Mouse (Mus musculus): ENCODE results near the gene Ppp1ca.
A peak's percentile ranks its signal among the peaks of the same experiment; 100 is the strongest.

The Ppp1ca gene

DNA sequence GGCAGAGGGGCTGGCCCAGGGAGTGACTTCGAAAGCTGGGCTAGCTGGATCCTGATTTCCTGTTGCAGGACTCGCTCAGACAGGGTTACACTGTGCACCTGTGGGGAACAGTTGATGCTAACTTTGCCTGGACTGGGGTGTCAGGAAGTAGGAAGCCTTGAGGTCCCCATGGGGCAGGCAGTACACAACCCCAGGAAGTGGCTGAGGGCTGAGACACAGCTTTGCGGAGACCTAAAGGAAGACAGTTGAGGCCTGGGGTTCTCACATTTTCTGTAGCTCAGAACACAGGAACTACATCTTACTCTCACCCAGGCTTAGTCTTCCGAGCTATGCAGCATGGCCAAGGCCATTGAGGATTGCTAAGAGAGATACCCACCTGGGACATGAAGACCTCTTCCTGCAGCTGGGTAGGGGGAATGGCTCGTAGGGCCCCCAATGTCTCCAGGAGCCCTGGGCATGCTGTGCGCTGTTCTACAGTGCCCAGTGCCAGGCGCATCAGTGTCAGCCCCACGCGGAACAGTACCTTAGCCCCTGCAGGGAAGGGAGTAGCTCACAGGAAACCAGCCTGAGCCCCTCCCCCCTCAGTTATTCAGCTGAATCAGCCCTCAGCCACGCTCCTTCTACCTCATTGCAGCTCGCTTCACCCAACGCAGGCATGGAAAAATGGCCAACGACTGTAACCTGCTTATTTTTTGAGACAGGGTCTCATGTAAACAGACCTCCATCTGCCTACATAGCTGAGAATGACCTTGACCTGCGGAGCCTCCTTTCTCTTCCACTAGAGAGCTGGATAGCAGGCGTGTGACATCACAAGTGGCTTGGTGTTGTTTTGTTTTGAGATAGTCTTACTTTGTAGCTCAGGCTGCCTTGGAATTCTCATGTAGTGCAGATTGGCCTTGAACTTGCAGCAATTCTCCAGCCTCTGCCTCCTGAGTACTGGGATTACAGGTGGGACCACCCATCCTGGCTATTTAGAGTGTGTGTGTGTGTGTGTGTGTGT, 6.6 kb upstream of the Ppp1ca start:
- no peak for DNase-seq (ENCODE audit: low spot score)

DNA sequence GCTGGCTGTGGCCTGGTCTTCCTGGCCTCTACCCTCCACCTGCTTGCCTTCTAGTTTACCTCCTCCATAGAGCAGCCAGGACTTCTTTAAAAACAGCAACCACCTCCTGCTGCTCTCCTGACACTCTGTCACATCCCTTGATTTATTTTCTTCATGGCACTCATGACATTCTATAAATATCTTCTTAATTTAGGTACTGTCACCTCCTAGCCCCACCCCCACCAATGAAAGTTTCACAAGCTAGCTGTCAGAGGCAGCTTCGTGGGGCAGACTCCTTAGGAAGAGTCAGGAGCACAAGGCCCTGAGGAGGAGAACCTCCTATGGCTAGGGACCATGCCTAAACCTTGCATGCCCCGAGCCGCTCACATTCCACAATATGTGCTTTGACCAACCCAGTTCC, 4.6 kb upstream of the Ppp1ca start:
- DNase-seq (ENCODE audit: low spot score), result no peak

DNA sequence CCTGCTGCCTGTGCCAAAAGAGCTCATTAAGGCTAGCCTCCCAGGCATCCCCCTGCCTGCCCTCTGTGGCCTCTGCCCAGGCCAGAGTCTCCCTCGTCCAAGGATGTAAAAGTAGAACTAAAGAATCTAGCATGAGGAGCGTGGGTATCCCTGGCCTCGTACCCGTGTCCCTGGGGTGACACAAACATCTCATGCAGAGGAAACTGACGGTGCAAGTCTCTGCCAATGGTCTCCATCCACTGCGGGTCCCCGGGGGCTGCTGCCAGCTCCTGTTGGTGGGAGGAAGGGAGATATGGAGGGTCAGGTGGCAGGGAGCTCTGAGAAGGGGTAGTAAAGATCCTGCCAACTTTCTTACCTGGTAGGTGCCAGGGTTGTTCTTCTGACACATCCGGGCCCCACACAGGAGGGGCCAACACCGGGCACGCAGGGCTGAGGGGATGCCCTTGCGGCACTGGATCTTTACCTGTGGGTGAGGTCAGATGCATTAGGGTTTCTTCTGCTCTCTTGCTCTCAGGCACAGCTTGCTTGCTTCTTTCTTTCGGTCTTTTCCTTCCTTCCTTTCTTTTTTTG, 2.7 kb upstream of the Ppp1ca start:
- no peak for DNase-seq (ENCODE audit: low spot score)

DNA sequence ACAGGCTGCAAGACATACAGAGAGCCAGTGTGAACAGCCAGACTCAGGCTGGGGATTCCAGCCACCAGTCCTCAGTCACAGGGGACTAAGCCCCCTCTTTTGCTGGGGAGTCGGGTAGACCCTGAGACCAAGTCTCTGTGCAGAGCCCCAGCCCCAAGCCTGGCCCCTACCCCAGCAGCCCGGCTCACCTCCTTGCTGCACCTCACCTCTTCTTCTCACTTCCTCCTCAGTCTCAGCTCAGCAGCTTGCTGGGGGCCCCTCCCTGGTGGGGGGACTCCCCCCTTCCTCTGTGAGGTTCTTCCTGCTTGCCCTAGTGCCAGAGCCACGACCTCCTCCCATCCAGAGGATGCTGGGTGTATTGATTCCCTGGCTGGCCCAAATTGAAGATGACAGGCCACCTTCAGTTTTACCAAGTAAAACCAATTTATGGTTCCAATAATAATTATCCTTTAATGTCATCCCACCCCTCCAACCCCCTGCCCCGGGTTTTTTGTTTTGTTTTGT, 982 bp upstream of the Ppp1ca start, which contains the start of gene Tbc1d10c:
Tbc1d10c (minus strand) TSS at position 454 of the 504 bp plus-strand sequence.
- DNase-seq (ENCODE audit: low spot score), result no peak

DNA sequence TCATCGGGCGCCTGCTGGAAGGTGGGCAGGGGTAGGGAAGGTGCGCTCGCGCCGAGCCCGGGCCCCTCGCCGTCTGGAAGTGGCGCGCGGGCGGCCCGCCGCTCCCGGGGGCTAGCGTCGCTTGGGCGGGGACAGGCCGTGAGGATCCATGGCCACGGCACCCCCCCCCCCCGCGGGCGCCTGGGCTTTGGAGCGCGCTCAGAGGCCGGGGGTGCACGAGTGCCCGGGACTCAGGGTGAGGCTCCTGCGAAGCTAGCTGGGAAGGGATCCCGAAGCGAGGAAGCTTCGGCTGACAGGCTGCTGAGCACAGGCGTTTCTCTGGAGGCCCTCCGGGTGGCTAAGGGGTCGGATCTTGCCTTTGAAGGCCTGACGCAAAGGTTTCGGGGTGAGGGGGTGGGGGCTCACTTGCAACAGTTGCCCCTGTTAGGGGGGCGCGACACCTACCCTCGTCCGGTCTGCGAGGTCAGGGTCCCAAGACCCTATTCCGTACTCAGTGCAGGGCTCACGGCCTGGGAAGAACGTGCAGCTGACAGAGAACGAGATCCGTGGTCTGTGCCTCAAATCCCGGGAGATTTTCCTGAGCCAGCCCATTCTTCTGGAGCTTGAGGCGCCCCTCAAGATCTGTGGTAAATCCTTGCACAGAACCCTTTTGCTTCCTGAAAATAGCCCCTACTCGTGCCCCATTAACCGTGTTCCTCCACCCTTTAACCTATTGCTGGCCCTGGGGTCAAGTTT, 553 bp downstream of the Ppp1ca start:
- peak; percentile 22 for DNase-seq (ENCODE audit: low spot score)

DNA sequence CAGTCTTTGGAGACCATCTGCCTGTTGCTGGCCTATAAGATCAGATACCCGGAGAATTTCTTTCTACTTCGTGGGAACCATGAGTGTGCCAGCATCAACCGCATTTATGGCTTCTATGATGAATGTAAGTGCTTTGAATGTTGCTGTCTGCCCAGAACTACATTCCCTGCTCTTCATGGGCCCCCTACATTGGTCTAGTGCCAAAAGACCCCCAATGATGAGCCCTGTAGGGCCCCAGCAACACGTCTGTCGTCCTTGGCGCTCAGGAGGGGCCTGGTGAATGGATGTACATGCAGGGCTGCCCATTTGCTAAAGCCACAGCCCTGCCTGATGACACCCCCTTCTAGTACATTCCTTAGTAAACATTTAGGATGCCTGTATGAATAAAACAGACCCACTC, 1.3 kb downstream of the Ppp1ca start:
- no peak for DNase-seq (ENCODE audit: low spot score)

DNA sequence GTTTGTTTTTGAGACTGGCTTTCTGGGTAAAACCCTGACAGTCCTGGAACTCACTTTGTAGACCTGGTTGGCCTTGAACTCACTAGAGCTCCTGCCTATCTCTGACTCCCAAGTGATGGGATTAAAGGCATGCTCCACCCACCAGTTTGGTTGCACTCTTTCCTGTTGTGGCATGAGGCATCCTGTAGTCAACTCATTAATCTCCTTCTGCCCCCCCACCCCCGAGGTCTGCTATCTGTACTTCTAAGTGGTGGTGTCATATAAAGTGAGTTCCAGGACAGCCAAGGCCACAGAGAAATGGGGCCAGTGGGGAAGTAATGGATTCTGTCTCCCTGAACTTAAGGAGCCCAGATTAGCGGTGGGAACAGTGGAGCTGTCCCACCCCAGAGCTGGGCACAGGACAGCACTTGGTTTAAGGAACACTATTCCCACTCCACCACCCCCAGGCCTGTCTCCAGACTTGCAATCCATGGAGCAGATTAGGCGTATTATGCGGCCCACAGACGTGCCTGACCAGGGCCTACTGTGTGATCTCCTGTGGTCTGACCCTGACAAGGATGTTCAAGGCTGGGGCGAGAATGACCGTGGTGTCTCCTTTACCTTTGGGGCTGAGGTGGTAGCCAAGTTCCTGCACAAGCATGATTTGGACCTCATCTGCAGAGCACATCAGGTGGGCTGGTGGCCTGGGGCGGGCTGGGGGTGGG, 2.3 kb downstream of the Ppp1ca start:
- no peak for DNase-seq (ENCODE audit: low spot score)

DNA sequence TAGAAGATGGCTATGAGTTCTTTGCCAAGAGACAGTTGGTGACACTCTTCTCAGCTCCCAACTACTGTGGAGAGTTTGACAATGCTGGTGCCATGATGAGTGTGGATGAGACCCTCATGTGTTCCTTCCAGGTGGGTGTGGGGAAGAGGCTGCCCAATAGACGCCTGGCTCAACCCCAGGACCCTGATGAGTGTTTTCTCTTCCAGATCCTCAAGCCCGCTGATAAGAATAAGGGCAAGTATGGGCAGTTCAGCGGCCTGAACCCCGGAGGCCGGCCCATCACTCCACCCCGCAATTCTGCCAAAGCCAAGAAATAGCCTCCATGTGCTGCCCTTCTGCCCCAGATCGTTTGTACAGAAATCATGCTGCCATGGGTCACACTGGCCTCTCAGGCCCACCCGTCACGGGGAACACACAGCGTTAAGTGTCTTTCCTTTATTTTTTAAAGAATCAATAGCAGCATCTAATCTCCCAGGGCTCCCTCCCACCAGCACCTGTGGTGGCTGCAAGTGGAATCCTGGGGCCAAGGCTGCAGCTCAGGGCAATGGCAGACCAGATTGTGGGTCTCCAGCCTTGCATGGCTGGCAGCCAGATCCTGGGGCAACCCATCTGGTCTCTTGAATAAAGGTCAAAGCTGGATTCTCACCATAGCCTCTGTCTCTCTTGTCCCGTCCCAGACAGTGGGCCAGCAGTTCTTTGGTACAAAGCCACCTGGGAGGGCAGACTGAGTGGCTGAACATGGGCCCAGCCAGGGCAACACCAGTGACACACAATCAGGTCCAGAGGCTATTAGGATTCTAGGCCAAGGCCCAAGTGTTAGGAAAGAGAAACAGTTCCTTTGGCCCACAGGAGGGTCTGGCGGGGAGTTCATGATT, 3.1 kb downstream of the Ppp1ca start:
- no peak for DNase-seq (ENCODE audit: low spot score)

DNA sequence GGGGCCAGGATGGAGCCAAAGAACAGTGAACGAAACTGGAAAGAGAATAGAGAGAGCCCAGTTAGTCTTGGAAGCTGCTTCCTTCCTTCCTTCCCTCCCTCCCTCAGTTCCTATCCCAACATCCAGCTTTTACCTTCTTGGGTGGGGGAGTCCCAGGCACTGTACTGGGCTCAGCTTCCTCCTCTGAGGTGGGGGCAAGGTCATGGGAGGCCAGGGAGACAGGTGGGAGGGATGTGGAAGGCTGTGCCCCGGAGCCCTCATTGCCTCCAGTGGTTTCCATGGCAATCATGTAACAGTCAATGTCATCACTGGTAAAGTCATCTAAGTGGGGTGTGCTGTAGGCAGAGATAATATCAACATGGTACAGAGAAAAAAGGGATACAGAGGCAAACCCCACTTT, 4.2 kb downstream of the Ppp1ca start:
- no peak for DNase-seq (ENCODE audit: low spot score)

DNA sequence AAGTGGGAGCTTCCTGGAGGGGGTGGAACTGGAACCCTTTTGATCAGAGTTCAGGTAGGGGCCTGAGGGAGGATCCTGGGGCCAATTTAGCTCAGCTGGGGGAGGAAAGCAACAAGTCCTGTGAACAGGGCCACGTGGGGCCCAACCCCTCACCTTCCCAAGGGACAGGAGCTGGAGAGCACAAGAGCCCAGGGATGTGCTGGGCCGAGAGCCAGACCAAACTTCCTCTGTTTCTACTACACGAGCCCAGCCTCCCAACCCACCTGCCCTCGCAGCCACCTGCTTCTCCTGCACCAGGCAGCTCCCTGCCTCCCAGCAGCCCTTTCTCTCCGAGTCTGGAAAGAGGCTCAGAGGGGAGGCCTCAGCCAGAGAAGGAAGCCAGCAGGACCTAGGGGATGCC, 4.7 kb downstream of the Ppp1ca start:
- no peak for DNase-seq (ENCODE audit: low spot score)

DNA sequence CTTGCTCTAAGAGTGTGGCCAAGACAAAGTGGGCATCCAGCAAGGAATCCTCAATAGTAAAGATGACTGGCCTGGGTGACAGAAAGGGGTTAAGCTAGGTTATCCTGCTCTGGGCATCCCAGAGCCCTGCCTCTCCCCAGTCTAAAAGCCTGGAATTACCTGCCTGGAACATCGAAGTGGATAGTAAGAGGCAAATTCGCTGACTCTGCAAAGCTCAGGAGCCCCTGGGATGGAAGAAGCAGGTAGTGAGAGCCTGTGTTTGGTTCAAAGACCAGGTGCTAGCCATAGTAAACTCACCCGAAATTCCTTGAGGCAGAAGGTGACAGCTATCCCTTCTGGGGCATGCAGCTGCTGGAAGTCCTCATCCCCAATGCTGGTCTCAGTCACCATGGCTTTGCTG, 5.3 kb downstream of the Ppp1ca start:
- DNase-seq (ENCODE audit: low spot score), result no peak

DNA sequence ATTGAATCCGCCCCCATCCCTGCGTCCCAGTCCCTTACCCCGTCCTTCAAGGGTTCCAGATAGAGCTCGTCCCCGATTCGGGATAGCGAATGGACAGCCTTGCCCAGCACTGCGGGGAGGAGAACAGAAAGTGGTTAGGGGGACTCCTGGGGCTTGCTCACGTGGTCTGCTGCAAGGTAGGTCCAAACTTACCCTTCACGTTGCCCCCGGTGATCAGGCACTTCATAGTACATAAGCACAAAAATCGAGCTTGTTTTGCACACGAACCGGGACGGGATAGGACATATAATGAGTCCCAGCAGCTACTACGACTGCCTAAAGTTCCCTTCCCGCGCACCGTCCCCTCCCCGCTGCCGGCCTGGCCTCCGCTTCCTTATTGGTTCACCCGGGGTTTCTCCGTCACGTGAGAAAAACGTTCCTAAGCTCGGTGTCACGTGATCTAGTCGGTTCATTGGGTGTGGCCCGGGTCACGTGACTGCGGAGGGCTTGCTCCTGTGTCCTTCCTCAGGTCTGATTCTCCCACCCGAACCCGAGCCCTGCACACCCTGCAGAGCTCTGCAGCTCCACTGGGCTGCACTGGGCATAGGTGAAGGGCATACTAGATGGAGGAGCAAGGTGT, 9.5 kb downstream of the Ppp1ca start, which contains the start of gene Rad9a:
Rad9a (minus strand) TSS at position 372 of the 619 bp plus-strand sequence.
- DNase-seq (ENCODE audit: low spot score), result peak; percentile 99

DNA sequence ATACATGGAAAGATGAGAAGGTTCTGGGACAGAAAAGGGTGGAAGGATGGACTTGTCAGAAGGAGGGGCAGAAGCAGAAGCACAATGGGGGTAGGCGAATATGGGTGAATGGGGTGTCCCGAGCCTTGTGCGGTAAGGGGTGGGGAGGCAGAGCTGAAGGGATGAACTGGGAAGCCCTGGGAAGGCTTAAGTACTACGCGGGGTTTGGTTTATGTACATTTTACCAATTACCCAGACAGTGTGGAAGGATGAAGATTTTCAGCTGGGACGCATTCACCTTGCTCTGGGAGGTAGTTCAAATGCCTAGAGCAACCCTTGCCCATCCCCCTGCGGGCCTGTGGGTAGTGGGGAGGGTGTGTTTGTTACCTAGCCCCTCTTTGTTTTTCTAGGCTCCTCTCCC, 10.3 kb downstream of the Ppp1ca start:
- no peak for DNase-seq (ENCODE audit: low spot score)

DNA sequence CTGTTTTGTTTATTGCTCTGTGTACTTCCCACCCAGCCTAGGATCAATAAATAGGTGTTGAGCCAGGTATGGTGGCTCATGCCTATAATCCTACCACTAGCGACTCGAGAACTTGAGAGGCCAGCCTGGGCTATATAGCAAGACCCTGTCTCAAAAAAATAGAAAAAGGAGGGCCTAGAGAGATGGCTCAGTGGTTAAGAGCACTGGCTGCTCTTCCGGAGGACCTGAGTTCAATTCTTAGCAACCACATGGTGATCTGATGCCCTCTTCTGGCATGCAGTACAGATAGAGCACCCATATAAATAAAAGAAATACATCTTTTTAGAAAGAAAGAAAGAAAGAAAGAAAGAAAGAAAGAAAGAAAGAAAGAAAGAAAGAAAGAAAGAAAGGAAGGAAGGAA, 11.3 kb downstream of the Ppp1ca start:
- DNase-seq (ENCODE audit: low spot score), result no peak

DNA sequence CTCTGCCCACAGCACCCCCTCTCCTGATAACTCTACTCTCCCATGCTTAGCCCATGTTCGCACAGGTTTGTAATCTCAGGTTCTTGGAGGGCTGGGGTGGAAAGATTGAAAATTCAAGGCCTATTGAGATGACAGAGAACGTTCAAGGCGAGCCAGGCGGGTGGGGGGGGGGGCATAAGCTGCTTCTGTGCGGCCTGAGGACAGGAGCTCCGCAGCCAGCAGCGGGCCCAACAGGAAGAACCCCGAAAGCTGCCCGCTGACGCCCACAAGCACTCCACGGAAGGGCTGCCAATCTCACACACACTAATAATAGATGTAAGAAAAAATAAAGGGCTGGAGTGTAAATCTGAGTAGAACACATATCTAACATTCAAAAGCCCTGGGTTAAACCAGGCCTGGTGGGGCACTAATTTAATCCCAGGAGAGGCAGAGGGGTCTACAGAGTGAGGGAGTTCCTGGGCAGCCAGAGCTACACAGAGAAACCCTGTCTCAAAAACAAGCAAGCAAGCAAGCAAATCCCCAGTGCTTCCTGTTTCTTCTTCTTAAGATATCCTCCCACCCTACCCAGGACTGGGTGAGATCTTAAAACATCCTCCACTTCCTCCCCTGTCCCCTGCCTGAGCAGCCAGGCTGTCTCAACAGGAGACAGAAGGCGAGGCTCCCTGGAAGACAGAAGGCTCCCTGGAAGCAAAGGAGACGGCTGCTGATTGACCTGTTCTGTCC, 11.9 kb downstream of the Ppp1ca start:
- no peak for DNase-seq (ENCODE audit: low spot score)

DNA sequence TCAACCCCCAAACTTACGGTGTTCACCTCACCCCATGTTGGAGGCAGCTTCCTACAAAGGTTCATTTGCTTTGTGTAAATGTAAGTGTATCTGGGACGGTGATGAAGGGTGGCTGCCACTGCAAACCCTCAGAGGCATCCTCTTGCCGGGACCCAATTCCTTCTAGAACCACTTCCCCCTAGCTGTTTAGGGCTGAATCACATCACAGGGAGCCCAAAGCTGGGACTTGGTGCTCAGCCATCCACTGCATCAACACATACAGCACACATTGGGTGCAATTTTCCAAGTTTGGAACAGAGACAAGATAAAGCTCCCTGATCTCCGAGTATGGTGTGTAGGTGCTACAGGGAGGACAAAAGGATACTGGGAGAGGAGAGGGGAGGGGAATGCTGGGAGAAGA, 13.0 kb downstream of the Ppp1ca start:
- no peak for DNase-seq (ENCODE audit: low spot score)

DNA sequence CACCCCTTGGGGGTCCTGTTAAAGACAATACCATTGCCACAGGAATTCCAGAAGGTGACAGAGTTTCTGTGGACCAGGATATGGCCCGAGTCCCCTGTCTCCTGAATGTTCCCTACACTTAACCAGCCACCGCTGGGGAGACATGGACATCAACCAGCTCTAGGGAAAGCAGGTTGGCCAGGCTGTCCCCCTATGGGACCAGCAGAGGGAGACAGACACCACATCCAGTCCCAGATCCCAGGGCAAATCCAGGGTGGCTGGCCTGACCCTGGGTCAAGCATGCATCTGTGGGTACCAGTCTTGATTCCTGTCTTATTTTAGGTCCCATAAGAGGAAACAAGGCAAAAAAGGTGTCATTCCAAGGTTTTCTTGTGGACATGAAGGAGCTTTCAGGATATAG, 15.1 kb downstream of the Ppp1ca start:
- DNase-seq (ENCODE audit: low spot score), result peak; percentile 52

DNA sequence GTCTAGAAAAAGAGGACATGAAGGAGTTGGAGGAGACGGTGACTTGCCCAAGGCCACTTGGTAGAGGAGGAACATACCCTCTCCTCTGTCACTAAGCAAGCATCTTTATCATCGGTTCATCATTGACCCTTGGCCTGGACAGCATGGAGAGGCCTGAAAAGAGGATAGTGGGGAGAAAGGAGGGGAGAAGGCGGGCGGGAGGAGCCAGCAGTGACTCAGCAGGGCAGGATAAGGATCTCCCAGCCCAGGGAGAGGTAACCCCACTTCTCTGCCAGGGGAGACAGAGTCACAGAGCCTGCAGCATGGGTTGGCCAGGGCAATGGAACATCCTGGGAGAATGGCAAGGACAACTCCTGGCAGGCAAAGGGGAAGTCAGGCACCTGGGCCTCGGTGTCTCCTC, 16.7 kb downstream of the Ppp1ca start:
- no peak for DNase-seq (ENCODE audit: low spot score)

DNA sequence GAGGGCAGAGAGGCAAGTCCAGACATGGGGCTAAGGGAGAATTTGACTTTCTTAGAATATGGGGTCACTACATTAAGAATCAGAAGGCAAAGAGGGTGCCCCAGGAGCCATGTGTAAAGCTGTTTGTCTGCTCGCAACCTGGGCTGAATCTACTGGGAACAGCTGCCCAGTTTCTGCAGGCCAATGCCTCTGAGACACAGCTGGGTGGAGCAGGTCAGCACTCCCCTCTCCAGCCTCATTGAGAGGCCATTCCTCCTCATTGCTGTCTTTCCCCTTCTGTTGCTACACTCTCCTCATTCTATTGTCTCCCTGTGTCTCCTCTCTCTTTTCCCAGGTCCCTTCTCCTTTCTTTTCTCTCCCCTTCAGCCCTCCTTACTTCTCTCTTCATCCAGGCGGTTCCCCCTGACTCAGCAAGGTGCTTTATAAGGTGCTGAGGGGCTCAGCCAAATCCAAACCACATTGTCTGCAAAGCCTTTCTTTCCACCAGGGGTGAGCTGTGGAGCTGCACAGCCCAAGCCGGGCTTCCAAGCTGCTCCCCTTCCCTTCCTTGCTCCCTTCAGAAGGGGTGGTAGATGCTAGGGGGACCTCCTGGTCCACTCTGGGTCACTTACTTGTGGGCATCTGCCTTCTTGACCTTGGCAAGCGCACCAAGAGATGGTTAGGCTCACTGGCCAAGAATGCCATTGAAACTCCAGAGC, 20.2 kb downstream of the Ppp1ca start:
- no peak for DNase-seq (ENCODE audit: low spot score)

All from c-Kit-positive CD71-positive TER-119-positive erythroid progenitor cells, embryonic 14.5 days (primary cell).